Comparison of ENCODE assay signal across 51 mouse cellular contexts in the genomic region with DNA sequence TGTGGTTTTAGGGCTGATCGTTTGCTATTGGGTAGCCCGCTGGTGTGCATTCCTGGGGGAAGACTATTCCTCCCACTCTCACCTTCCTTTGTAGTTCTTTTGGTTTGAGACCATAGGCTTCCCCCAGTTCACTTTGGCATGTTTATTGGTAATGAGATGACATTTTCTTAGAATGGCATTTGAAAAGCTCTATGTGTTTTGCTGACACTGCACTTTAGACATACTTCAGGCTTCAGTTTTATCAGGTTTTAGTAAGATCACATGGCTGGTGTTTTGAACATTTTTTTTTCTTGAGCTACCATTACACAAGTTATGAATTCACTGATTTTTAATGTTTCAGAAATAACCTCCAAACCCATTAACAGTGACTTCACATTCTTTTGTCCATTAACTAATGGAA. TPM values are rescaled to one million over a fixed set of nuclear protein-coding genes. Genes with fewer than 3 reads are reported as not detected.
"Had no signal": no experiment of that assay in that cellular context is flagged by ENCODE, and none has a peak within 500 bp of the region (broad histone marks: within the 10 kb centered on the region; RNA-seq: fewer than 3 reads in every experiment).

No protein-coding gene starts in this region.

- DNase-seq: heart, postnatal 10 days; heart, postnatal 14 days; heart, postnatal 36 days; heart, postnatal 4 days; kidney, adult 11 months; kidney, adult 18-20 months; kidney, adult 2 months; kidney, adult 8-10 months; kidney, adult 9 months; kidney, postnatal 10 days; kidney, postnatal 14 days; kidney, postnatal 25 days; kidney, postnatal 36 days; kidney, postnatal 4 days; layer of hippocampus, adult 9-11 months; layer of hippocampus, postnatal 36 days had no signal

- H3K4me1 ChIP-seq: hindbrain, embryonic 10.5 days; hindbrain, embryonic 12.5 days; hindbrain, embryonic 13.5 days; hindbrain, embryonic 15.5 days; intestine, embryonic 15.5 days; kidney, embryonic 15.5 days had no signal

- H3K9ac ChIP-seq: heart, embryonic 12.5 days; heart, embryonic 13.5 days; heart, embryonic 15.5 days; hindbrain, embryonic 12.5 days; hindbrain, embryonic 13.5 days; hindbrain, embryonic 14.5 days; hindbrain, embryonic 15.5 days; intestine, embryonic 15.5 days; kidney, embryonic 15.5 days had no signal

- H3K36me3 ChIP-seq: heart, embryonic 12.5 days; heart, embryonic 13.5 days; heart, embryonic 15.5 days; hindbrain, embryonic 10.5 days; hindbrain, embryonic 12.5 days; hindbrain, embryonic 13.5 days; hindbrain, embryonic 15.5 days; intestine, embryonic 15.5 days; kidney, embryonic 15.5 days had no signal

- H3K27ac ChIP-seq: hindbrain, embryonic 10.5 days; hindbrain, embryonic 12.5 days; hindbrain, embryonic 13.5 days; hindbrain, embryonic 14.5 days; hindbrain, embryonic 15.5 days; hindbrain, postnatal 0 days; intestine, embryonic 15.5 days; kidney, embryonic 15.5 days; kidney, postnatal 0 days; layer of hippocampus, adult 2 months; left cerebral cortex, adult 2 months had no signal

- H3K9me3 ChIP-seq: heart, embryonic 12.5 days; heart, embryonic 13.5 days; heart, embryonic 15.5 days; hindbrain, embryonic 10.5 days; hindbrain, embryonic 12.5 days; hindbrain, embryonic 13.5 days; hindbrain, embryonic 15.5 days; intestine, embryonic 15.5 days; kidney, embryonic 15.5 days had no signal

- H3K4me3 ChIP-seq: heart, embryonic 12.5 days; heart, embryonic 13.5 days; heart, embryonic 15.5 days; hindbrain, embryonic 10.5 days; hindbrain, embryonic 12.5 days; hindbrain, embryonic 13.5 days; hindbrain, embryonic 15.5 days; intestine, embryonic 15.5 days; kidney, embryonic 15.5 days; layer of hippocampus, adult 2 months; left cerebral cortex, adult 2 months had no signal

- H3K27me3 ChIP-seq: heart, embryonic 12.5 days; heart, embryonic 13.5 days; heart, embryonic 15.5 days; hindbrain, embryonic 12.5 days; hindbrain, embryonic 13.5 days; hindbrain, embryonic 15.5 days; intestine, embryonic 15.5 days; kidney, embryonic 15.5 days had no signal

- H3K4me2 ChIP-seq: heart, embryonic 11.5 days; heart, embryonic 12.5 days; heart, embryonic 13.5 days; heart, embryonic 15.5 days; hindbrain, embryonic 12.5 days; hindbrain, embryonic 13.5 days; hindbrain, embryonic 14.5 days; hindbrain, embryonic 15.5 days; intestine, embryonic 15.5 days; kidney, embryonic 15.5 days had no signal

RNA-seq across cellular contexts. Expression of a gene that starts 21.0 kb away (rescaled TPM):
- total RNA-seq: heart, postnatal 10 days; heart, postnatal 14 days; heart, postnatal 25 days; heart, postnatal 36 days; heart, postnatal 4 days; hematopoietic stem cell, adult 5-6 weeks; hindbrain, postnatal 0 days; layer of hippocampus, adult 18-20 months; layer of hippocampus, adult 2 months; layer of hippocampus, adult 8-10 months; layer of hippocampus, postnatal 10 days; layer of hippocampus, postnatal 14 days; layer of hippocampus, postnatal 25 days; layer of hippocampus, postnatal 36 days; left cerebral cortex, adult 18-20 months; left cerebral cortex, adult 2 months had no signal
- polyA plus RNA-seq: heart, embryonic 11.5 days; heart, embryonic 12.5 days; heart, embryonic 13.5 days; heart, embryonic 14.5 days; heart, embryonic 15.5 days; heart, embryonic 16.5 days; heart, postnatal 0 days; hindbrain, embryonic 10.5 days; hindbrain, embryonic 11.5 days; hindbrain, embryonic 12.5 days; hindbrain, embryonic 13.5 days; hindbrain, embryonic 14.5 days; hindbrain, embryonic 15.5 days; hindbrain, embryonic 16.5 days; hindbrain, postnatal 0 days; inflammation-experienced regulatory T-cells, adult 6 months; intestine, embryonic 14.5 days; intestine, embryonic 15.5 days; intestine, embryonic 16.5 days; intestine, postnatal 0 days; kidney, adult 2 months; kidney, embryonic 14.5 days; kidney, embryonic 15.5 days; kidney, embryonic 16.5 days; kidney, postnatal 0 days; large intestine, adult 2 months had no signal

RNA-seq across cellular contexts. Expression of a gene that starts 50.3 kb away (rescaled TPM):
- total RNA-seq: heart, postnatal 10 days; heart, postnatal 14 days; heart, postnatal 25 days; heart, postnatal 36 days; heart, postnatal 4 days; hematopoietic stem cell, adult 5-6 weeks; hindbrain, postnatal 0 days; layer of hippocampus, adult 18-20 months; layer of hippocampus, adult 2 months; layer of hippocampus, adult 8-10 months; layer of hippocampus, postnatal 10 days; layer of hippocampus, postnatal 14 days; layer of hippocampus, postnatal 25 days; layer of hippocampus, postnatal 36 days; left cerebral cortex, adult 18-20 months; left cerebral cortex, adult 2 months had no signal
- polyA plus RNA-seq: heart, embryonic 11.5 days; heart, embryonic 12.5 days; heart, embryonic 13.5 days; heart, embryonic 14.5 days; heart, embryonic 15.5 days; heart, postnatal 0 days; hindbrain, embryonic 10.5 days; hindbrain, embryonic 11.5 days; hindbrain, embryonic 12.5 days; hindbrain, embryonic 13.5 days; hindbrain, embryonic 14.5 days; hindbrain, embryonic 15.5 days; hindbrain, postnatal 0 days; inflammation-experienced regulatory T-cells, adult 6 months; intestine, embryonic 14.5 days; intestine, embryonic 15.5 days; intestine, embryonic 16.5 days; intestine, postnatal 0 days; kidney, adult 2 months; kidney, embryonic 14.5 days; kidney, embryonic 15.5 days; kidney, embryonic 16.5 days; kidney, postnatal 0 days; large intestine, adult 2 months had no signal
